Mouse (Mus musculus): ENCODE data around the gene Lbhd2.

Lbhd2 gene

GRCm38 (mm10) chr12:111406622-111407021 lies at the start of gene Lbhd2:
Gene Lbhd2 (plus strand): TSS chr12:111406809.
- DNase-seq: no peak

- no peak for DNase-seq
These were observed 45.9 kb upstream of the Lbhd2 start for GRCm38 (mm10) chr12:111360671-111361070.

- DNase-seq: no peak
These were observed 45.1 kb upstream of the Lbhd2 start for GRCm38 (mm10) chr12:111361319-111362098.

- DNase-seq: no peak
These were observed 42.4 kb upstream of the Lbhd2 start for GRCm38 (mm10) chr12:111364234-111364633.

- no peak for DNase-seq
These were observed 39.5 kb upstream of the Lbhd2 start for GRCm38 (mm10) chr12:111367065-111367464.

GRCm38 (mm10) chr12:111370249-111370648 lies 36.4 kb upstream of the Lbhd2 start:
- DNase-seq: peak; percentile 70

- no peak for DNase-seq
These were observed 34.7 kb upstream of the Lbhd2 start for GRCm38 (mm10) chr12:111371905-111372304.

- no peak for DNase-seq
These were observed 33.2 kb upstream of the Lbhd2 start for GRCm38 (mm10) chr12:111373411-111373810.

GRCm38 (mm10) chr12:111374727-111375126 lies 31.9 kb upstream of the Lbhd2 start:
- no peak for DNase-seq

GRCm38 (mm10) chr12:111375559-111375958 lies 31.1 kb upstream of the Lbhd2 start:
- no peak for DNase-seq

- DNase-seq: no peak
These were observed 30.6 kb upstream of the Lbhd2 start for GRCm38 (mm10) chr12:111376053-111376452.

- no peak for DNase-seq
These were observed 29.7 kb upstream of the Lbhd2 start for GRCm38 (mm10) chr12:111376826-111377331.

GRCm38 (mm10) chr12:111377376-111377973 lies 29.1 kb upstream of the Lbhd2 start, which contains the start of gene Cdc42bpb:
Gene Cdc42bpb (minus strand): TSS chr12:111377718.
- DNase-seq: peak; percentile 96

GRCm38 (mm10) chr12:111377986-111378490 lies 28.6 kb upstream of the Lbhd2 start:
- DNase-seq: no peak

GRCm38 (mm10) chr12:111378812-111379211 lies 27.8 kb upstream of the Lbhd2 start:
- DNase-seq: no peak

GRCm38 (mm10) chr12:111385883-111386641 lies 20.5 kb upstream of the Lbhd2 start:
- DNase-seq: no peak

- no peak for DNase-seq
These were observed 19.9 kb upstream of the Lbhd2 start for GRCm38 (mm10) chr12:111386642-111387120.

- DNase-seq: no peak
These were observed 19.5 kb upstream of the Lbhd2 start for GRCm38 (mm10) chr12:111387146-111387545.

GRCm38 (mm10) chr12:111394008-111394407 lies 12.6 kb upstream of the Lbhd2 start:
- no peak for DNase-seq

- DNase-seq: no peak
These were observed 9.6 kb upstream of the Lbhd2 start for GRCm38 (mm10) chr12:111396997-111397396.

- DNase-seq: peak; percentile 88
These were observed 5.0 kb upstream of the Lbhd2 start for GRCm38 (mm10) chr12:111401454-111402184.

- DNase-seq: peak; percentile 27
These were observed 1.7 kb upstream of the Lbhd2 start for GRCm38 (mm10) chr12:111404880-111405279.

Measured in retina, postnatal 1 day (tissue).